Mouse (Mus musculus) spleen, embryonic (tissue): ENCODE data around the gene Rasl11a.

Experiments used
- CTCF ChIA-PET: fragments of 350-600 bp; sonication (Branson Sonifier 250); formaldehyde crosslinking; loops from one replicate; lab custom pipeline; 2022; lab: Charles Lee

Gene Rasl11a

DNA sequence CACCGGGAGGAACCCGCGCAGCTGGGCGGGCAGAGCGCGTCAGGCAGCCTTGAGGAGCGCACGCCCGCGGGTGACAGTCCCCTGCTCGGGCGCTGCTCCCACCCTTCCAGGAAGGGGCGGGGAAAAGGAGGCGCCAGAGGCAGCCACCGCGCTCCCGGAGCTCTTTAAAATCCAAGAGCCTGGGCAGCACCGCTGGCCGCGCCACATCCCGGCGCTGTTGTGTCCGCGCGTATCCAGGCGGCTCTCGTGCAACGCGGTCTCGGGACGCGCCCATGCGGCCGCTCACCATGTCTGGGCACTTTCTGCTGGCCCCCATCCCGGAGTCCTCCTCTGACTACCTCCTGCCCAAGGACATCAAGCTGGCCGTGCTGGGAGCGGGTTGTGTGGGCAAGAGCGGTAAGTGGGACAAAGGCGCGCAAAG lies at the start of gene Rasl11a:
TSS of gene Rasl11a (plus strand) at position 127 of the 421 bp plus-strand sequence.
- CTCF ChIA-PET, result interaction anchor here (1.2 kb wide), 1 partner anchor 41 kb away, joined by 3 read pairs; no protein-coding TSS in a partner anchor

DNA sequence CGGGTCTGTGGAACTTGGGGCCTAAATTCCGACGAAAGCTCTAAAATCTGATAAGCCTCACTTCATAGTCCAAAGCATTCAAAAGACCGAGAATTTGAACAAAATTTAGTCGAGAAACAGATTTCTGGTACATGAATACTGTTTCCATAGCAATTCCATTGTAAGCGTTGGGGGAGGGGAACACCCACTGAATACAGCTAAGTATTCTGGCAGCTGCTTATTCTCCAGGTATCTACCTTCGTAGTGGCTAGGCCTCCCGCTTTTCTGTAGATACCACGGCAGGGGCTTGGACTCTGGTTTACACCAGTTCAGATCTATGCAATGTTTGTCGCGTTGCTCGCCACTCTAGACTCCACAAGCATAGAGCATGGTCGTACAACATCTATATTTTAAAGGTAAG lies 49.1 kb upstream of the Rasl11a start:
- CTCF ChIA-PET, result no interaction called here

GRCm38 (mm10) chr5:146798031-146798430 lies 46.8 kb upstream of the Rasl11a start:
- CTCF ChIA-PET, result no interaction called here

GRCm38 (mm10) chr5:146806004-146806430 lies 38.9 kb upstream of the Rasl11a start:
- CTCF ChIA-PET, result interaction anchor here (0.6 kb wide), 1 partner anchor 36 kb away, joined by 3 read pairs; no protein-coding TSS in a partner anchor

GRCm38 (mm10) chr5:146809951-146810350 lies 34.9 kb upstream of the Rasl11a start:
- CTCF ChIA-PET, result no interaction called here

GRCm38 (mm10) chr5:146812866-146813265 lies 32.0 kb upstream of the Rasl11a start:
- CTCF ChIA-PET, result no interaction called here

GRCm38 (mm10) chr5:146813421-146813820 lies 31.4 kb upstream of the Rasl11a start:
- CTCF ChIA-PET, result interaction anchor here (0.7 kb wide), 2 partner anchors 35 to 90 kb away, joined by 4 to 6 read pairs; no protein-coding TSS in a partner anchor

DNA sequence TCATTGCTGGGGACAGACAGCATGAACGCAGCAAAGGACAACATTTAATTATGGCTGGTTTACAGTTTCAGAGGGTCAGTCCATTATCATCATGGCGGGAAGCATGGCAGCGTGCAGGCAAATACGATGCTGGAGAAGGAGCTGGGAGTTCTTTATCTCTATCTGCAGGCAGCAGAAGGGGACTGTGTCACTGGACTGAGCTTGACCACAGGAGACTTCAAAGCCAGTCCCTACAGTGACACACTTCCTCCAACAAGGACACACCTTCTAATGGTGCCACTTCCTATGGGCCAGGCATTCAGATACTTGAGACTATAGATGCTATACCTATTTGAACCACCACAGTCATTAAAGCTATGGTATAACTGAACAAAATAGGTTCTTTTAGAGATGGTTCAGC lies 29.5 kb upstream of the Rasl11a start:
- CTCF ChIA-PET, result interaction anchor here (0.6 kb wide), 1 partner anchor 47 kb away, joined by 5 read pairs; no protein-coding TSS in a partner anchor

- CTCF ChIA-PET, result no interaction called here
Observed at GRCm38 (mm10) chr5:146817583-146817982, 27.3 kb upstream of the Rasl11a start.

- CTCF ChIA-PET, result no interaction called here
Observed at GRCm38 (mm10) chr5:146818906-146819623, 25.8 kb upstream of the Rasl11a start.

DNA sequence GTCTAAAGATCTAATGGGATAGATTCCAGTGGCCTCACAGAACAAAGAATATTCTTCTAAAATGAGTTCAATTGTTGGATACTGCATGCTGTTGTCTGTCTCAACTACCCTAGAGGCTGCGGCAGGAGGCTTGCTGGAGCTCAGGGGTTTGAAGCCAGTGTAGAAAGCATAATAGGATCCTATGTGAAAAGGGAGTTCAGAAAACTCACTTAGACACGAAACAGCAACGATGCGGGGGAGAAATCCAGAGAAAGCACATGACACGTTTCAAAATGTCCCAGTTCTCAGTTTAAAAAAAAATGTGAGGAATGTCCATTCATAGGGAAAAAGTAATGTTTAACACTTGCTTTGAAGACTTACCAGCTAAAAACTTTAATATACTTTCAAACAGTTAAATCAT lies 21.9 kb upstream of the Rasl11a start:
- CTCF ChIA-PET, result interaction anchor here (1.3 kb wide), 1 partner anchor 117 kb away, joined by 3 read pairs; no protein-coding TSS in a partner anchor

GRCm38 (mm10) chr5:146829528-146829927 lies 15.3 kb upstream of the Rasl11a start:
- CTCF ChIA-PET, result interaction anchor here (0.9 kb wide), 1 partner anchor 8 kb away, joined by 3 read pairs; no protein-coding TSS in a partner anchor

DNA sequence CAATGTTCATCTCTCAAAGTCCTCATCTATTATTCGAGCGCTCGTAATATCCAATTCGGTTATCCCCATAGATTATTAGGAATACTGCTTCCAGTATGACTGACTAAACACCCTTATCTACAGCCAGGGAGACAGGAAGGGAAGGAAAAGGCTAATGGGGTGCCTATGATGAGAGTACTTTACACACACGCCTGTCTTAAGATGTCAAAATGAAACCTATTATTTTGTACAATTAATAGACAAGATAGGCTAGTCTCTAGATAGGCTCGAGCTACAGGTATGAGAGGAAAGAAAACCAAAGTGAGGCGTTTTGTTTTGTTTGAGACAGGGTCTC lies 12.5 kb upstream of the Rasl11a start:
- CTCF ChIA-PET, result interaction anchor here (1.1 kb wide), 1 partner anchor 157 kb away, joined by 3 read pairs; no protein-coding TSS in a partner anchor

- CTCF ChIA-PET, result interaction anchor here (0.7 to 1.1 kb wide), 2 partner anchors 54 to 157 kb away, joined by 3 read pairs; no protein-coding TSS in a partner anchor
Observed at GRCm38 (mm10) chr5:146832769-146833448, 12.0 kb upstream of the Rasl11a start, which contains the start of gene Rpl21. Rpl21 (plus strand) TSS chr5:146832890.

GRCm38 (mm10) chr5:146833673-146834201 lies 11.1 kb upstream of the Rasl11a start:
- CTCF ChIA-PET, result interaction anchor here (1.1 kb wide), 1 partner anchor 158 kb away, joined by 3 read pairs; no protein-coding TSS in a partner anchor

GRCm38 (mm10) chr5:146834959-146835358 lies 9.9 kb upstream of the Rasl11a start:
- CTCF ChIA-PET, result interaction anchor here (0.9 kb wide), 1 partner anchor 59 kb away, joined by 6 read pairs; no protein-coding TSS in a partner anchor

GRCm38 (mm10) chr5:146837967-146838720 lies 6.7 kb upstream of the Rasl11a start:
- CTCF ChIA-PET, result interaction anchor here (1.0 to 1.1 kb wide), 2 partner anchors 9 to 10 kb away, joined by 3 read pairs; no protein-coding TSS in a partner anchor

DNA sequence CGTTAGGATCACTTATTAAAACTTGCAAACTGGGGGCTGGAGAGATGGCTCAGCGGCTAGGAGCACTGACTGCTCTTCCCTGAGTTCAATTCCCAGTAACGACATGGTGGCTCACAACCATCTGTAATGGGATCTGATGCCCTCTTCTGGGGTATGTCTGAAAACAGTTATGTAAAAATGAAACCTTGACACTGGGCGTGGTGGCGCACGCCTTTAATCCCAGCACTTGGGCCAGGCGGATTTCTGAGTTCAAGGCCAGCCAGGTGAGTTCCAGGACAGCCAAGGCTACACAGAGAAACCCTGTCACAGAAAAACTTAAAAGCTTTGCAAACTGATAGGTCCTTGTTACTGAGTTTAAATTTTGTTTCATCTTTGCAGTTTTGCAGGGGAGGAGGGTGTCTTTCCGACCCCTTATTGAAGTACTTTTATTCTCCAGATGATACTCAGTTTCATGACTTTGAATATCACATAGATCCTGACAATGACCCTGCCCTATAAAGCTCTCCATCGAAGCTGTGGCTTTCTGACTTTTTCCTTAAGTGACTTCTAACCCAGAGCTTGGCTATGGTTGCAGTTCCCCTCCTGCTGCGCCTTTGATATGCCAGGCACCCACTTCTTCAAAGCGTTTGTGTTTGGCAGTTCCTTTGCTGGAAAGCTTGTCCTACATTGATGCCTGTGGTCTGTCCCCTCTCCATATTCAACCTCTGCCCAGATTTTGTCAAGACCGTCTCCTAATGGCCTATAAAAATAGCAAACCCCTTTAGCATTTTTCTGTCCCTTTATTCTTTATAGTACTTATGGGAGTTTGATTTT lies 5.8 kb upstream of the Rasl11a start:
- CTCF ChIA-PET, result interaction anchor here (1.1 kb wide), 1 partner anchor 11 kb away, joined by 3 read pairs; no protein-coding TSS in a partner anchor

- CTCF ChIA-PET, result no interaction called here
Observed at GRCm38 (mm10) chr5:146839760-146840159, 5.1 kb upstream of the Rasl11a start.

DNA sequence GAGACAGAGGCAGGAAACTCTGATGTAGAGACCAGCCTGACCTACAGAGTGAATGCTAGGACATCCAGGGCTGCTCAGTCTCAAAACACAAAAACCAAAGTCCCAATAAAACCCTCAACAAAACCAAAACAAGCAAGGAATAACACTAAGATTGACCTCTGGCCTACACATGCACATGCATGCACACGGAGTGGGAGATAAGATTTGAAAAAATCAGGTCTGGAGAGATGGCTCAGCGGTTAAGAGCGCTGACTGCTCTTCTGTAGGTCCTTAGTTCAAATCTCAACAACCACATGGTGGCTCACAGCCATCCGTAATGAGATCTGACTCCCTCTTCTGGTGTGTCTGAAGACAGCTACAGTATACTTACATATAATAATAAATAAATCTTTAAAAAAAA lies 4.4 kb upstream of the Rasl11a start:
- CTCF ChIA-PET, result no interaction called here
